In the genomic region with DNA sequence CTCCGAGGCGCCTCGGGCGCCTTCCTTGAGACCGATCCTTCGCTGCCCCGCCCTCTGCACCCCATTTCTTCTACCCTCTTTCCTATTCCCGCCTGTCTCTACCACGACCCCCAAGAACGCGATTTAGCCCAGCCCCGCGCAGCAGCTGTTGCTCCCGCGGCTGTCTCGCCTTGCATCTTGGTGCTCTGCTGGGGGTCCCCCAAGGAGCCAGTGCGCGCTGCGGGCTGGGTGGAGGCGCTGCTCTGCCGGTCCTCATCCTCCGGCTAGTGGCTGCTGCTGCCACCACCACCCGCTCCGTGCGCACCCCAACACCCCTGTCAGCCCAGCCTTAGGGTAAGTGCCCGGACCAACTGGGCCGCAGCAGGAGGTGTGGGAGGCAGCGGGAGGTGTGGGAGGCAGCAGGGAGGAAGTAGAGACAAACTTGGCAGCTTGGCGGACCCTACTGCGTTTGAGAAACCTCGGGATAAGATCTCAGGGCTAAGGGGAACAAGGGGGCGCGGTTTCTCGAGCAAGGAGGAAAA, we compare ENCODE assay signal across 8 mouse cellular contexts. TPM values are rescaled to one million over a fixed set of nuclear protein-coding genes. Genes with fewer than 3 reads are reported as not detected.
A peak's percentile ranks its signal among the peaks of the same experiment; 100 is the strongest.
DNase-seq lines count a peak whose midpoint lies in the region; ATAC-seq and TF ChIP-seq lines count a peak whose summit lies in the region.

No protein-coding gene starts in this region.

- no peak for ATAC-seq in CD4-positive, CD25-positive, alpha-beta regulatory T cell, adult 4 months
- ATAC-seq in hindbrain, embryonic 13.5 days (ENCODE audit: low FRiP score), result peak; percentile 82
- ATAC-seq in neural tube, embryonic 11.5 days (ENCODE audit: insufficient read depth, low FRiP score, low TSS enrichment), result peak; percentile 51

- under 1% methylated on average over 34 of the region's 34 CpGs for WGBS in hindbrain, embryonic 13.5 days
- 0% methylated on average over 34 of the region's 34 CpGs for WGBS in neural tube, embryonic 11.5 days

- peak overlapping the region; percentile 48 for H3K4me3 ChIP-seq in embryonic fibroblast, embryonic 13.5 days (ENCODE audit: insufficient read depth, low read length)
- H3K4me3 ChIP-seq in hindbrain, embryonic 13.5 days, result peak overlapping the region; percentile 89
- peak overlapping the region; percentile 87 for H3K4me3 ChIP-seq in neural tube, embryonic 11.5 days (ENCODE audit: low read depth, low read length)

- no peak for TF ChIP-seq POLR2A in embryonic fibroblast, embryonic 13.5 days (IDR thresholded peaks at IDR 0.05; ENCODE audit: low read depth, low read length)

- H3K4me2 ChIP-seq in hindbrain, embryonic 13.5 days, result peak overlapping the region; percentile 62
- peak overlapping the region; percentile 58 for H3K4me2 ChIP-seq in neural tube, embryonic 11.5 days (ENCODE audit: low read depth)

- no peaks in the 10 kb centered on the region for H3K36me3 ChIP-seq in hindbrain, embryonic 13.5 days
- H3K36me3 ChIP-seq in neural tube, embryonic 11.5 days (ENCODE audit: control insufficient read depth, insufficient read depth, low read length), result no peaks in the 10 kb centered on the region

- no peaks in the 10 kb centered on the region for H3K4me1 ChIP-seq in embryonic fibroblast, embryonic 13.5 days (ENCODE audit: control insufficient read depth, insufficient read depth, low read length)
- H3K4me1 ChIP-seq in hindbrain, embryonic 13.5 days (replicated peaks), result peaks cover 30% of the 10 kb centered on the region
- H3K4me1 ChIP-seq in neural tube, embryonic 11.5 days (ENCODE audit: control insufficient read depth, insufficient read depth, low read length), result peaks cover 9% of the 10 kb centered on the region; the same call in 1 of the 2 replicates

- no peak overlapping the region for H3K27ac ChIP-seq in embryonic fibroblast, embryonic 13.5 days (ENCODE audit: insufficient read depth, low read length)
- H3K27ac ChIP-seq in hindbrain, embryonic 13.5 days, result peak overlapping the region; percentile 94
- peak overlapping the region; percentile 82 for H3K27ac ChIP-seq in neural tube, embryonic 11.5 days (ENCODE audit: low read depth, low read length)

- no peaks in the 10 kb centered on the region for H3K27me3 ChIP-seq in hindbrain, embryonic 13.5 days
- H3K27me3 ChIP-seq in neural tube, embryonic 11.5 days (ENCODE audit: control insufficient read depth, insufficient read depth, low read length), result no peaks in the 10 kb centered on the region

- intact Hi-C loops in left cerebral cortex, postnatal 25 days (cut with DNase I), result loop anchor here (10.0 kb wide), 1 partner anchor 725 kb away; the partner anchor contains the start of gene Crbn

- H3K9me3 ChIP-seq in hindbrain, embryonic 13.5 days, result no peaks in the 10 kb centered on the region
- no peaks in the 10 kb centered on the region for H3K9me3 ChIP-seq in neural tube, embryonic 11.5 days (ENCODE audit: control insufficient read depth, low read length)

- peak; percentile 0 for DNase-seq in CD4-positive, CD25-positive, alpha-beta regulatory T cell, adult 2 months (ENCODE audit: low read depth, low spot score)
- peak; percentile 44 to 46 for DNase-seq in adrenal gland, postnatal 36 days
- DNase-seq in left cerebral cortex, postnatal 25 days (ENCODE audit: low spot score in 2 of 2), result peak; percentile 63 to 68
- DNase-seq in neural tube, embryonic 11.5 days (ENCODE audit: low spot score), result peak; percentile 59
- no peak for DNase-seq in thymus, postnatal 25 days

- peak overlapping the region; percentile 97 for H3K9ac ChIP-seq in hindbrain, embryonic 13.5 days
- H3K9ac ChIP-seq in neural tube, embryonic 11.5 days (ENCODE audit: low read length), result peak overlapping the region; percentile 93

- no peak for TF ChIP-seq CTCF in embryonic fibroblast, embryonic 13.5 days (IDR thresholded peaks at IDR 0.05; ENCODE audit: borderline replicate concordance, insufficient read depth, low read length)

RNA-seq across cellular contexts. Expression of gene Lrrn1, which starts 0.4 kb away (rescaled TPM):
- polyA plus RNA-seq in CD4-positive, CD25-positive, alpha-beta regulatory T cell, adult 4 months (2017; shearing (Covaris generic)), result not detected
- total RNA-seq in adrenal gland, postnatal 36 days (2021), result 10 to 100 TPM; 13.8 to 78.8 TPM
- 0.40 and 0.83 TPM in 2 replicates for polyA plus RNA-seq in embryonic fibroblast, embryonic 13.5 days (2011; ENCODE audit: insufficient read length, low read depth, missing spikeins)
- 94.8 and 97.1 TPM in 2 replicates for polyA plus RNA-seq in hindbrain, embryonic 13.5 days (2015; fragmentation: Nextera tagmentation; extraction: Ambion mirVana)
- 10 to 100 TPM; 54.9 to 59.1 TPM for total RNA-seq in left cerebral cortex, postnatal 25 days (2021)
- polyA plus RNA-seq in neural tube, embryonic 11.5 days (2014; fragmentation: Nextera tagmentation; extraction: Ambion mirVana), result 180 and 183 TPM in 2 replicates

Comparison
In these comparisons a context has a peak if more than half of its experiments do, and no peak if none do; other contexts are left out.
1. RNA of gene Lrrn1, which starts 0.4 kb away (polyA plus RNA-seq): 180 to 183 TPM in neural tube, embryonic 11.5 days and 94.8 to 97.1 TPM in hindbrain, embryonic 13.5 days; 0.40 to 0.83 TPM in embryonic fibroblast, embryonic 13.5 days and not detected in CD4-positive, CD25-positive, alpha-beta regulatory T cell, adult 4 months; every median in the first group is over 10 times any median in the second.
2. Peak in every context shown above with its lines, with median percentiles within 50 percentile points of each other: H3K4me3 ChIP-seq.